Mouse (Mus musculus) kidney, embryonic 16.5 days (tissue): Measurements from ENCODE around the gene Cavin2. TPM values are rescaled to one million over a fixed set of nuclear protein-coding genes. Genes with fewer than 3 reads are reported as not detected.
A peak's percentile ranks its signal among the peaks of the same experiment; 100 is the strongest.

Source experiments
- ATAC-seq: fragments of 200-750 bp; cut with Nextera tagmentation; 2 replicates; pipeline ENCODE4 v1.8.0; 2017; ENCODE audit warnings: moderate TSS enrichment; ENCODE audit not compliant: low FRiP score, low TSS enrichment
- H3K27ac ChIP-seq: fragments of 300-500 bp; sonication (generic); 2 replicates; pipeline ENCODE4 v1.5.1; 2014; ENCODE audit warnings: low read length
- H3K27me3 ChIP-seq: fragments of 300-500 bp; sonication (generic); 2 replicates; pipeline ENCODE4 v1.6.1; 2014; ENCODE audit warnings: low read length, control low read depth, mixed read lengths; ENCODE audit not compliant: insufficient read depth
- H3K36me3 ChIP-seq: fragments of 300-500 bp; sonication (generic); 2 replicates; pipeline ENCODE4 v1.6.1; 2014; ENCODE audit warnings: low read length, control low read depth, mixed read lengths; ENCODE audit not compliant: insufficient read depth
- H3K4me1 ChIP-seq: fragments of 300-500 bp; sonication (generic); 2 replicates; pipeline ENCODE4 v1.6.1; 2014; ENCODE audit warnings: low read length, control low read depth, mixed read lengths; ENCODE audit not compliant: insufficient read depth
- H3K4me2 ChIP-seq: fragments of 300-500 bp; sonication (generic); replicated peaks from 2 replicates; pipeline ENCODE4 v1.6.1; 2014; ENCODE audit warnings: low read depth, low read length
- H3K4me3 ChIP-seq: fragments of 300-500 bp; sonication (generic); 2 replicates; pipeline ENCODE4 v1.5.1; 2014; ENCODE audit warnings: mild to moderate bottlenecking, low read length
- H3K9ac ChIP-seq: fragments of 300-500 bp; sonication (generic); replicated peaks from 2 replicates; pipeline ENCODE4 v1.6.1; 2014; ENCODE audit warnings: low read length
- H3K9me3 ChIP-seq: fragments of 300-500 bp; sonication (generic); 2 replicates; pipeline ENCODE4 v1.6.1; 2016; ENCODE audit warnings: low read length, control low read depth
- WGBS: fragments of 180-500 bp; shearing (Covaris S2); extraction: QIAGEN DNeasy Blood & Tissue Kit; methylation state at CpG from one replicate; pipeline ENCODE4 v1.1.7; 2014; 5-methylcytosine and 5-hydroxymethylcytosine counted together
- polyA plus RNA-seq: library from polyadenylated mRNA; unstranded; fragments of >200 nt; fragmentation: Nextera tagmentation; extraction: Ambion mirVana; gene quantifications from 2 replicates; pipeline ENCODE4 v1.2.1, GENCODE M21; 2015

The Cavin2 gene
- polyA plus RNA-seq, 1 experiment from 2014 or later = 39.5 TPM

DNA sequence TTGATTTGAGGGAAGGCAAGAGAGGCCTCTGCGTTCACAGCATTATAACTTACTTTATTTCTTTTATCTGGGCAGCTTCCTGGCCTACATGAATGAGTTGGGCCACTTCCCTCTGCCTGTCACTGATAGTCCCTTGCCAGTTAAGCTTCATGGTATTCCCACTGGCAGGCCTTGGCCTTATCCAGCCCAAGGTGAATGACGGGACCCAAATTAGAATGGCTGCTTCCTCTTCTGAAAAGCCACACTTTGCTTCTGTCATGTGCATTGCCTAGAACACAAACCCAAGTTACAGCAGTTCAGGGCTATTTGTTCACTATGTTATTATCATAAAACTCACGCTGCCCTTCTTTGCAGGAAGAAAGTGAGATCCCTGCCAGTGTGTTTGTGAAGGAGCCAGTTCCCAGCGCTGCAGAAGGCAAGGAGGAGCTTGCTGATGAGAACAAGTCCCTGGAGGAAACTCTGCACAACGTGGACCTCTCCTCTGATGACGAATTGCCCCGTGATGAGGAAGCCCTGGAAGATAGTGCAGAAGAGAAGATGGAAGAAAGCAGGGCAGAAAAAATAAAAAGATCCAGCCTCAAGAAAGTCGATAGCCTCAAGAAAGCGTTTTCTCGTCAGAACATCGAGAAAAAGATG lies 11.5 kb downstream of the Cavin2 start:
- no peak overlapping the region for H3K4me3 ChIP-seq
- H3K27ac ChIP-seq = no peak overlapping the region
- 0 out of 2 replicates have a peak, but pooled peaks cover 3% of the 10 kb centered on the region for H3K4me1 ChIP-seq
- 76% methylated on average over 11 of the region's 11 CpGs for WGBS
- no peak overlapping the region for H3K9ac ChIP-seq
- H3K36me3 ChIP-seq = 0 out of 2 replicates have a peak, but pooled peaks cover 2% of the 10 kb centered on the region
- ATAC-seq = no peak
- H3K9me3 ChIP-seq = no peaks in the 10 kb centered on the region
- H3K4me2 ChIP-seq = no peak overlapping the region
- H3K27me3 ChIP-seq = no peaks in the 10 kb centered on the region

DNA sequence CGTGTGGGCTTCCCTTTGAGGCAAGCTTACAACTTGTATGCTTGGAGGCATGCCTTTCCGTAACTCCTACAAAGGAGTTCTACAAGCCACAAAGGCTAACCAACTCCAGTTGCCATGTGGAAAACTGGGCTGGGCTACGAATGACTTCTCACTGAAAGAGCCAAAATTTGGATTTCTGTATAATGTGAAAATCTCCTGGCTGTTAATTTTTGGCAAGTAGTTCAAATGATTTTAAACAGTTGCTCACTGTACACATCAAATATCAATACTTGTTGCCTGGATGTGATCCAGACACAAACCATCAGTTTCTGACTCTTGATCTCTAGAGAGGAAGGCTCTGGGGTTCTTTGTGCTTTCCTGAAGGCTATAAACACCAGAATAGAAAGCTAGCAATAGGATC lies 18.1 kb downstream of the Cavin2 start:
- Histone ChIP-seq H3K4me3 (no peak overlapping the region), H3K4me2 (no peak overlapping the region), H3K27me3 (no peaks in the 10 kb centered on the region), H3K36me3 (no peaks in the 10 kb centered on the region), H3K9me3 (no peaks in the 10 kb centered on the region), H3K9ac (no peak overlapping the region), H3K27ac (no peak overlapping the region), H3K4me1 (0 out of 2 replicates have a peak, but pooled peaks cover 3% of the 10 kb centered on the region)
- 88% methylated on average over 3 of the region's 3 CpGs for WGBS
- ATAC-seq = no peak

GRCm38 (mm10) chr1:51315476-51315875 lies 26.6 kb downstream of the Cavin2 start:
- Histone ChIP-seq H3K4me3 (no peak overlapping the region), H3K27me3 (no peaks in the 10 kb centered on the region), H3K9ac (no peak overlapping the region), H3K9me3 (no peaks in the 10 kb centered on the region), H3K36me3 (no peaks in the 10 kb centered on the region), H3K4me1 (no peaks in the 10 kb centered on the region), H3K27ac (no peak overlapping the region), H3K4me2 (no peak overlapping the region)
- 73% methylated on average over 2 of the region's 2 CpGs for WGBS
- ATAC-seq = no peak

- ATAC-seq = no peak
- WGBS = 70% methylated on average over 6 of the region's 6 CpGs
- no peaks in the 10 kb centered on the region for H3K36me3 ChIP-seq
- H3K4me2 ChIP-seq = no peak overlapping the region
- H3K9me3 ChIP-seq = no peaks in the 10 kb centered on the region
- no peak overlapping the region for H3K9ac ChIP-seq
- no peak overlapping the region for H3K4me3 ChIP-seq
- no peak overlapping the region for H3K27ac ChIP-seq
- no peaks in the 10 kb centered on the region for H3K27me3 ChIP-seq
- no peaks in the 10 kb centered on the region for H3K4me1 ChIP-seq
These were observed 34.6 kb downstream of the Cavin2 start for GRCm38 (mm10) chr1:51323506-51323905.

GRCm38 (mm10) chr1:51328541-51328940 lies 39.6 kb downstream of the Cavin2 start:
- WGBS = 94% methylated on average over 1 of the region's 1 CpGs
- Histone ChIP-seq H3K4me3 (no peak overlapping the region), H3K4me2 (no peak overlapping the region), H3K4me1 (peaks cover 7% of the 10 kb centered on the region), H3K9me3 (no peaks in the 10 kb centered on the region), H3K36me3 (no peaks in the 10 kb centered on the region), H3K9ac (no peak overlapping the region), H3K27me3 (no peaks in the 10 kb centered on the region), H3K27ac (no peak overlapping the region)
- ATAC-seq = no peak

- H3K4me1 ChIP-seq = peaks cover 8% of the 10 kb centered on the region
- no peaks in the 10 kb centered on the region for H3K27me3 ChIP-seq
- H3K36me3 ChIP-seq = no peaks in the 10 kb centered on the region
- H3K9me3 ChIP-seq = no peaks in the 10 kb centered on the region
- H3K4me2 ChIP-seq = peak overlapping the region; percentile 65
- H3K27ac ChIP-seq = no peak overlapping the region
- peak overlapping the region; percentile 41 for H3K4me3 ChIP-seq
- WGBS = 28% methylated on average over 6 of the region's 6 CpGs
- H3K9ac ChIP-seq = peak overlapping the region; percentile 61
- ATAC-seq = peak; percentile 60; the same call in 1 of the 2 replicates
These were observed 44.1 kb downstream of the Cavin2 start for GRCm38 (mm10) chr1:51332986-51333385.

DNA sequence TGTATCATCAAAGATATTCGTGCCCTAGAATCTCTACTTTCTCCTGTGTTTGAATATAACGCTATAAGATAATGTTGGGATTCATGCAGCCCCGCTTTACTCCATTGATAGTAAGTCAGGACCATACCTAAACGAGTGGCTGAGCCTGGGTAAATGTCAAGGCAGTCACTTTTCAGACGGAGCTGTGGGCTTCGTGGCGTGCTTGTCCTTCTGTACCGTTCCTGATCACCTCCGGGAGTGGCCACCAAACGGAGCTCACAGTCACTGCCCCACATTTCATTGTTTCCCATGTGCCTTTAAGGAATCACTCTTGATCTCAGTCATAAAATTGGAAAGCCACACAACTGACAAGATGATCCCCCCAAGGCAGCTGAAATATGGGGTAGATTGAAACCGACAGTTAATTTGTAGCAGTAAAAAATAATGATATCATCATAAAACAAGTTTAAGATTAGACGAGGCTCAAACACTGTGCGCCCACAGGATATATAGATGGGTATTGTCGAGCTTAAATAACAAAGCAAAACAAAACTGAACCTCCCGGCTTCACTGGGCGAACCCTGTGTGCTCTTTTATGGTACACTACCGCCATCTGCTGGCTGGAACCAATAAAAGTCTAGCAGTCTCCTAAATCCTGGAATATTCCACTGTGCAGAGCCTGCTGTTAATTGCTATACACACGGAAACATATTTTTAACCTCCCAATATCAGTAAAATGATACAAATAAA lies 44.8 kb downstream of the Cavin2 start:
- Histone ChIP-seq H3K4me3 (peak overlapping the region; percentile 41), H3K36me3 (no peaks in the 10 kb centered on the region), H3K27ac (0 out of 2 replicates have a peak overlapping the region, but pooled peaks have one; percentile 32), H3K9ac (peak overlapping the region; percentile 61), H3K4me1 (peaks cover 8% of the 10 kb centered on the region), H3K27me3 (no peaks in the 10 kb centered on the region), H3K9me3 (no peaks in the 10 kb centered on the region), H3K4me2 (peak overlapping the region; percentile 65)
- WGBS = 8% methylated on average over 18 of the region's 18 CpGs
- peak; percentile 92 for ATAC-seq

DNA sequence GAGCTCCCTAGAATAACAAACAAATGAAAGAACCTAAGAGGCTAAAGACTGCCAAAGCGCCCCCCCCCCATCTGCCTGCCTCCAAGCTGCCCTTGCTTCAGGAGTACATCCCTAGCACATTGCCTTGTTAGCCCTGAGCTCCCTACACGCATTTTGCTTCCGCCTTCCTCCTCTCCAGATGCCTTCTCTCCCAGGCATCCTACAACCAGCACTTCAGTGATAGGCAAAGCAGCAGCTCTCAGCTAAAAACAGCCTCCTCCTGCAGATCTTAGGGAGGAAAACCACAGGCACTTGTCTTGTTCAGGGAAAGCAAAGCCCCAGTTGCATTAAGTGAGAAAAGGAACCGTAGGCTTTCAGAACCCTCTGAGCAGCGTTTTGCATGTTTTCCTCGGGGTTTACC lies 45.4 kb downstream of the Cavin2 start:
- no peak overlapping the region for H3K27ac ChIP-seq
- WGBS = 30% methylated on average over 6 of the region's 6 CpGs
- H3K9ac ChIP-seq = no peak overlapping the region
- no peaks in the 10 kb centered on the region for H3K27me3 ChIP-seq
- H3K36me3 ChIP-seq = no peaks in the 10 kb centered on the region
- H3K9me3 ChIP-seq = no peaks in the 10 kb centered on the region
- peaks cover 8% of the 10 kb centered on the region for H3K4me1 ChIP-seq
- no peak overlapping the region for H3K4me3 ChIP-seq
- ATAC-seq = peak; percentile 52; the same call in 1 of the 2 replicates
- peak overlapping the region; percentile 65; the same call in 1 of the 2 replicates for H3K4me2 ChIP-seq

DNA sequence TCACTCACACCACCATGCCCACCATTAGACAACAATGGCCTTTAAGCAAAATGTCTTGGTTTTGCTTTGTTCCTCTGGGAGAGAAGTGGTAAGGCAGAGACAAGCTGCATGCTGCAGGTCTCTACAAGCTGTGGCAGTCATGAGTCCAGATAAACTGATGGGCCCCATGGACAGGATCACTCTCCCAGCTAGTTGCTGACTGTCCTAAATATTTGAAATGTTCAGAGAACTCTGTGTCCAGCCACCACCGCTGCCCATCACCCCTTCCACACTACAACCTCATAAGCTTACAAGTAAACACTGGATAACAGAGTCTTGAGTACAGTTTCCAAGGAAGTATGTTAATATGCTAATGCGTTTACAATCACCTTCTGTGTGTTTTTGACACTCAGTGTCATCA lies 46.2 kb downstream of the Cavin2 start:
- WGBS = 91% methylated on average over 2 of the region's 2 CpGs
- Histone ChIP-seq H3K4me2 (no peak overlapping the region), H3K27me3 (no peaks in the 10 kb centered on the region), H3K4me1 (peaks cover 8% of the 10 kb centered on the region), H3K4me3 (no peak overlapping the region), H3K9me3 (no peaks in the 10 kb centered on the region), H3K27ac (no peak overlapping the region), H3K9ac (no peak overlapping the region), H3K36me3 (no peaks in the 10 kb centered on the region)
- no peak for ATAC-seq

DNA sequence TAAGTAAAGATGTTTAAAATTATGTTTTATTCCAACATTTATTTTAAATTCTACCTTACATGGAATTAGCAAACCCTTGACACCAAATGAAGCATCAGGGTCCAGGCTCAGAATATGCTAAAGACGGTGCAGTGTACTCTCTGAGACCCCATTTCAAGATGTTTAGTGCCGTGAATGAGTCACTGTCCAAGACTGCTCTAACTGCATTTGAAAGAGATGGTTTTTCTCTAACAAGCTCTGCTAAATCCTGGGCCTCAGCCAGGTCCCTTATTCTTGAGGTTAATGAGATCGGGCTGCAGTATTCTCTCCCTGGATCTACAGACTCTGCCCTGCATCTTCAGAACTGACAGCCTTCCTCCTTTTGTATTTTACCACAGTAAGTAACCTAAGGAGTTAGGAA lies 55.2 kb downstream of the Cavin2 start:
- no peaks in the 10 kb centered on the region for H3K36me3 ChIP-seq
- WGBS = 68% methylated on average over 3 of the region's 3 CpGs
- no peak overlapping the region for H3K4me2 ChIP-seq
- H3K4me3 ChIP-seq = no peak overlapping the region
- no peak overlapping the region for H3K9ac ChIP-seq
- no peak overlapping the region for H3K27ac ChIP-seq
- H3K27me3 ChIP-seq = no peaks in the 10 kb centered on the region
- no peak for ATAC-seq
- H3K9me3 ChIP-seq = 0 out of 2 replicates have a peak, but pooled peaks cover 5% of the 10 kb centered on the region
- no peaks in the 10 kb centered on the region for H3K4me1 ChIP-seq
